Mouse (Mus musculus) hindbrain, embryonic 11.5 days (tissue): ENCODE measurements around the gene Ckap5. TPM values are rescaled to one million over a fixed set of nuclear protein-coding genes. Genes with fewer than 3 reads are reported as not detected.
A peak's percentile ranks its signal among the peaks of the same experiment; 100 is the strongest.
"Not testable (repeated sequence)": the region's sequence is repeated elsewhere in the genome, so short reads cannot be mapped to it uniquely, and the experiment has no call there.

ENCODE experiments used
- ATAC-seq: fragments of 200-750 bp; cut with Nextera tagmentation; 2 replicates; pipeline ENCODE4 v1.8.0; 2017; ENCODE audit warnings: mild to moderate bottlenecking, moderate TSS enrichment, moderate library complexity; ENCODE audit not compliant: low FRiP score
- DNase-seq: peaks from one replicate; pipeline ENCODE4 v3.0.0-alpha.2; 2015; ENCODE audit warnings: low spot score
- H3K27ac ChIP-seq: fragments of 300-500 bp; sonication (generic); 2 replicates; pipeline ENCODE4 v1.5.1; 2014; ENCODE audit warnings: mild to moderate bottlenecking, low read depth, low read length
- H3K27me3 ChIP-seq: fragments of 300-500 bp; sonication (generic); 2 replicates; pipeline ENCODE4 v1.6.1; 2014; ENCODE audit warnings: mild to moderate bottlenecking, low read length, moderate library complexity, mixed read lengths; ENCODE audit not compliant: control insufficient read depth, insufficient read depth
- H3K36me3 ChIP-seq: fragments of 300-500 bp; sonication (generic); 2 replicates; pipeline ENCODE4 v1.6.1; 2014; ENCODE audit warnings: mild to moderate bottlenecking, low read length, moderate library complexity, mixed read lengths; ENCODE audit not compliant: control insufficient read depth, insufficient read depth
- H3K4me1 ChIP-seq: fragments of 300-500 bp; sonication (generic); replicated peaks from 2 replicates; pipeline ENCODE4 v1.6.1; 2014; ENCODE audit warnings: low read length, mixed read lengths; ENCODE audit not compliant: control insufficient read depth, insufficient read depth
- H3K4me2 ChIP-seq: fragments of 300-500 bp; sonication (generic); replicated peaks from 2 replicates; pipeline ENCODE4 v1.6.1; 2014; ENCODE audit warnings: mild to moderate bottlenecking, low read depth, low read length
- H3K4me3 ChIP-seq: fragments of 300-500 bp; sonication (generic); 2 replicates; pipeline ENCODE4 v1.5.1; 2014; ENCODE audit warnings: low read depth, low read length
- H3K9ac ChIP-seq: fragments of 300-500 bp; sonication (generic); 2 replicates; pipeline ENCODE4 v1.6.1; 2014; ENCODE audit warnings: low read depth, low read length
- H3K9me3 ChIP-seq: fragments of 300-500 bp; sonication (generic); 2 replicates; pipeline ENCODE4 v1.6.1; 2016; ENCODE audit warnings: low read length; ENCODE audit not compliant: control insufficient read depth
- whole genome bisulfite sequencing: fragments of 180-500 bp; shearing (Covaris S2); extraction: QIAGEN DNeasy Blood & Tissue Kit; methylation state at CpG from one replicate; pipeline ENCODE4 v1.1.7; 2014; 5-methylcytosine and 5-hydroxymethylcytosine counted together
- polyA plus RNA-seq: library from polyadenylated mRNA; unstranded; fragments of >200 nt; fragmentation: Nextera tagmentation; extraction: Ambion mirVana; gene quantifications from 2 replicates; pipeline ENCODE4 v1.2.1, GENCODE M21; 2014

Gene Ckap5
- polyA plus RNA-seq = 132 and 171 TPM in 2 replicates

DNA sequence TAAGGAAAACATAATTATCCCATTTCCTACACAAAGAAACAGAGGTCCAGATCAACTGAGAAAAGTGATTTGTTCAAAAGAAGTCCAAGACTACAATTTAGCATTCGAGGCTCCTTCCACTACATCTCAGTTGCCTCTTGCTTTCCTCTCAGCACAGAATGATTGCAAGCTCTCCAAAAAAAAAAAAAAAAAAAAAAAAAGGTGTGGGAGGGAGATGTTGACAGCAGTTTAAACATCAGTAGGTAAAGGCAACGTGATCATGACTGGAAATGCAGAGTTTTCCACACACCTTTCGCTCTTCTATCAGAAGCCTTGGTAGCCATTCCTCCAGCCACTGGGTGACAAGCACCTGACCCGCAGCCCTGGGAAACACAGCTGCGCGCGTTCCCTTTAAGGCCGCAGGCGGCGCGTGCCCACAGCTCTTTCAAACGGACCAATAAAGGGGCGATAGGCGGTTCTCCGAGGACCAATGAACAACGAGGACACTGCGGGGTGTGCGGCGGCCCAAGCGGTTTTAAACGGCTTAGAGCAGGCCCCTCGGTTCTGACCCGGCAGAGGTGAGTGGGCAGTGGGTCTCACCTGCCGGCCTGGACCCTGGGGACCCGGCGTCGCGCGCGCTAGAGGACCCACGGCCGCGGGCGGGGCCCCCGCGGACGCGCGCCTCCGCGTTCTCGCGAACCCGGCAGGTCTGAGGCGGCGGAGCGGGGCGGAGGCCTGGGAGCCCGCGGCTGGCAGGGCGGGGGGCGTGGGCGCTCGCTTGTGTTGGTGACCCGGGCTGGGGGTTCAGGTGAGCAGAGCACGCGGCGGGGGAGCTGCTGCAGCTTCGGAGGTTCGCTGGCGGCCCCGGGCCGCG lies at the start of gene Ckap5:
Ckap5 (plus strand) TSS at position 469 of the 853 bp plus-strand sequence.
- Histone ChIP-seq H3K4me2 (peak within 1 kb of the TSS; percentile 47), H3K4me1 (no peaks in the 10 kb centered on the region), H3K36me3 (no peaks in the 10 kb centered on the region), H3K9me3 (no peaks in the 10 kb centered on the region), H3K4me3 (peak within 1 kb of the TSS; percentile 72), H3K27me3 (no peaks in the 10 kb centered on the region), H3K27ac (peak within 1 kb of the TSS; percentile 65), H3K9ac (peak within 1 kb of the TSS; percentile 83)
- WGBS = 1% methylated on average over 57 of the region's 64 CpGs
- peak; percentile 96 for DNase-seq
- ATAC-seq = peak; percentile 99

DNA sequence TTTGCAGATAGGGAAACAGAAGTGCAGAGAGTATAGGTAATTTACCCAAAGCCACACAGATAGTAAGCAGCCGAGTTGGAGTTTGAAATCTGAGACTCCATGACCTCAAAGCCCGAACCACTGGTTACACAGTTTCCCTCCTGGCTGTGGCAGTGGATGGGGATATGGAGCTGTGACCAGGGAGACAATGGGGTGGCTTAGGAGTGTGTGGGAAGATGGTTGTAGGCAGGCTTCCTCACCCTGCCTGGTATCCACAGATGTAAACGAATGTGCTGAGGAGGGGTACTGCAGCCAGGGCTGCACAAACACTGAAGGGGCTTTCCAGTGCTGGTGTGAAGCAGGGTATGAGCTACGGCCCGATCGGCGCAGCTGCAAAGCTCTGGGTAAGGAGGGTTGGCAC lies 49.7 kb upstream of the Ckap5 start:
- Histone ChIP-seq H3K9me3 (no peaks in the 10 kb centered on the region), H3K27me3 (no peaks in the 10 kb centered on the region), H3K27ac (no peak overlapping the region), H3K4me3 (no peak overlapping the region), H3K4me2 (no peak overlapping the region), H3K9ac (no peak overlapping the region), H3K4me1 (no peaks in the 10 kb centered on the region), H3K36me3 (peaks cover 2% of the 10 kb centered on the region; the same call in 1 of the 2 replicates)
- no peak for ATAC-seq
- DNase-seq = no peak
- WGBS = 84% methylated on average over 7 of the region's 7 CpGs

DNA sequence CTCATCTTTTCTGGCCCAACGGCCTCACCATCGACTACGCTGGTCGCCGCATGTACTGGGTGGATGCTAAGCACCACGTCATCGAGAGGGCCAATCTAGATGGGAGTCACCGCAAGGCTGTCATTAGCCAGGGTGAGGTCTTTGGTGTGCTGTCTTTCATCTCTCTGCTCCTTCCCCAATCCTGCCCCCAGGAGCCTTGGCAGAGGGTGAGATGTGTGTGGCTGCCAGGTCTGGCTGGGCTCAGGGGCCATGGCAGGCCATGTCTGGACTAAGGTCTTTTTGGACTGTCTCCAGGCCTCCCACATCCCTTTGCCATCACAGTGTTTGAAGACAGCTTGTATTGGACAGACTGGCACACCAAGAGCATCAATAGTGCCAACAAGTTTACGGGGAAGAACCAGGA lies 46.2 kb upstream of the Ckap5 start:
- Histone ChIP-seq H3K4me2 (no peak overlapping the region), H3K27ac (no peak overlapping the region), H3K4me1 (no peaks in the 10 kb centered on the region), H3K27me3 (no peaks in the 10 kb centered on the region), H3K9ac (no peak overlapping the region), H3K4me3 (no peak overlapping the region), H3K36me3 (peaks cover 4% of the 10 kb centered on the region; the same call in 1 of the 2 replicates), H3K9me3 (no peaks in the 10 kb centered on the region)
- DNase-seq (no peak), ATAC-seq (0 out of 2 replicates have a peak, but pooled peaks have one; percentile 40)
- 96% methylated on average over 9 of the region's 9 CpGs for WGBS

DNA sequence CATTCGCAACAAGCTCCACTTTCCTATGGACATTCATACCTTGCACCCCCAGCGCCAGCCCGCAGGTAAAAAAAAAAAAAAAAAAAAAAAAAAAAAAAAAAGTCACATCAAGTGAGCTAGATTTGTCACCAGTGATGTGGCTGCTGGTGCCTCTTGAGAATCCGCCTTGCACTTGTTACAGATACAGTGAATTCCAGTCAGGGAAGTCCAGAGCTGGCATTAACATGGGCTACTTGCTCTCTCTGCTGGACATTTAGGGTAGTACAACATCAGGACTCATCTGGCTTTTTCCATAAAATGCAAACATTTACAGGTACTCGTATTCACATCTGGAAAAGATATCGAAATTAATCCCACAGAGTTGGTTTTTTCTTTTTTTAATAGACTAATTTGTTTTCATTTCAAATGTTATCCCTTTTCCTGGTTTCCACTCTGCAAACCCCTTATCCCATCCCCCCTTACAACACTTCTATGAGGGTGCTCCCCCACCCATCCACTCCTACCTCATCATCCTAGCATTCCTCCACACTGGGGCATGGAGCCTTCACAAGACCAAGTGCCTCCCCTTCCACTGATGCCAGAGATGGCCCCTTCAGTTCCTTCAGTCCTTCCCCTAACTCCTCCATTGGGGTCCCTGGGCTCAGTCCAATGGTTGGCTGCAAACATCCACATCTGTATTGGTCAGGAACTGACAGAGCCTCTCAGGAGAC lies 45.6 kb upstream of the Ckap5 start:
- Histone ChIP-seq H3K27ac (no peak overlapping the region), H3K9me3 (no peaks in the 10 kb centered on the region), H3K4me1 (no peaks in the 10 kb centered on the region), H3K27me3 (no peaks in the 10 kb centered on the region), H3K4me3 (no peak overlapping the region), H3K9ac (no peak overlapping the region), H3K4me2 (no peak overlapping the region), H3K36me3 (peaks cover 4% of the 10 kb centered on the region; the same call in 1 of the 2 replicates)
- peak; percentile 53; the same call in 1 of the 2 replicates for ATAC-seq
- 71% methylated on average over 6 of the region's 6 CpGs for WGBS
- DNase-seq = peak; percentile 77

DNA sequence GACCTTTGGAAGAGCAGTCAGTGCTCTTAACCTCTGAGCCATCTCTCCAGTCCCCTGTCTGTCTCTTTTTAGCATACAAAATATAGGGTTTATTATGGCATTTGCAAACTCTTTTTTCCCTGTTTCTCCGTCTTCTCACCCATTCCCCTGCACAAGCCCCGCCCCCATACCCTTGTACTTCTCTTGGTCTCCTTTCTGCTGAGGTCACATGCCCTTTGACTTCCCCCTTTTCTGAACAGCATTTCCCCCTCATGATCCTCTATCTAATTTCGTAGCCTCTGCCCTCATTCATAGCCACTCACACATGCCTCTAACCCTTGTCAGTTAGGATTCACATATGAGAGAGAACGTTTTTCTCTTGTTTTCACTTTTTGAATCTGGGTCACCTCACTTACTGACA lies 41.9 kb upstream of the Ckap5 start:
- Histone ChIP-seq H3K27me3 (no peaks in the 10 kb centered on the region), H3K4me2 (no peak overlapping the region), H3K4me1 (no peaks in the 10 kb centered on the region)

DNA sequence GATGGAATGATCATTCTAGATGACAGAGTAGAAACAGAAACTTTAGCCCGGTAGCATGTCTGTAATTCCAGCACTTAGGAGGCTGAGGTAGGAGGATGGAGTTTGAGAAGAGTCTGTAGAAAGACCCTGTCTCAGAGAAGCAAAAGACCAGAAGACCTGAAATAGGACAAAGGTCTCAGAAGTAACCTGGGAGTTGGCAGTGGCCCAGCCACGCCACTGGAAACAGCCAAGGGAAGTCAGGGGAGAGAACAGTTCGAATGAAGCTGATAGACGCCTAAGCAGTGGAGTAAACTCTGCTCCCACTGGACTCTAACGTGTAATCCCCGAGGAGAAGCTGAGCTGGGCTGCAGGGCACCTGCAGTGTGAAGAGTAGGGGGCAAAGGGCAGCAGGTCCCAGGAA lies 41.3 kb upstream of the Ckap5 start:
- no peak overlapping the region for H3K9ac ChIP-seq
- 82% methylated on average over 6 of the region's 6 CpGs for WGBS

More for the DNA sequence above, 41.9 kb upstream of the Ckap5 start:
- no peak for ATAC-seq
- DNase-seq = no peak
- Histone ChIP-seq H3K27ac (no peak overlapping the region), H3K36me3 (peaks cover 2% of the 10 kb centered on the region; the same call in 1 of the 2 replicates), H3K9me3 (no peaks in the 10 kb centered on the region), H3K4me3 (no peak overlapping the region), H3K9ac (no peak overlapping the region)
- 74% methylated on average over 4 of the region's 4 CpGs for WGBS

DNA sequence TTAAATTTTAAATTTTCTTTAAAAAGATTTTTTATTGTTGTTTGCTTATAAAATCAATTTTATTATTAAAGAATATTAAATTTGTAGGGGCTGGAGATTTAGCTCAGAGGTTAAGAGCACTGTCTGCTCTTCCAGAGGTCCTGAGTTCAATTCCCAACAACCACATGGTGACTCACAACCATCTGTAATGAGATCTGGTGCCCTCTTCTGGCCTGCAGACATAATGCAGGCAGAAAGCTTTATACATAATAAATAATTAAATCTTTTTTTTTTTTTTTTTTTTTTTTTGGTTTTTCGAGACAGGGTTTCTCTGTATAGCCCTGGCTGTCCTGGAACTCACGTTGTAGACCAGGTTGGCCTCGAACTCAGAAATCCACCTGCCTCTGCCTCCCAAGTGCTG lies 39.3 kb upstream of the Ckap5 start:
- not testable (repeated sequence) for H3K36me3 ChIP-seq, H3K4me1 ChIP-seq, ATAC-seq, H3K27ac ChIP-seq, H3K4me2 ChIP-seq, H3K9ac ChIP-seq, DNase-seq, H3K4me3 ChIP-seq, H3K27me3 ChIP-seq, H3K9me3 ChIP-seq
- 71% methylated on average over 1 of the region's 3 CpGs for WGBS

More for the DNA sequence above, 41.3 kb upstream of the Ckap5 start:
- DNase-seq = no peak
- ATAC-seq = no peak
- Histone ChIP-seq H3K4me2 (no peak overlapping the region), H3K9me3 (no peaks in the 10 kb centered on the region), H3K4me1 (no peaks in the 10 kb centered on the region), H3K36me3 (0 out of 2 replicates have a peak, but pooled peaks cover 2% of the 10 kb centered on the region), H3K4me3 (no peak overlapping the region), H3K27me3 (no peaks in the 10 kb centered on the region), H3K27ac (no peak overlapping the region)

DNA sequence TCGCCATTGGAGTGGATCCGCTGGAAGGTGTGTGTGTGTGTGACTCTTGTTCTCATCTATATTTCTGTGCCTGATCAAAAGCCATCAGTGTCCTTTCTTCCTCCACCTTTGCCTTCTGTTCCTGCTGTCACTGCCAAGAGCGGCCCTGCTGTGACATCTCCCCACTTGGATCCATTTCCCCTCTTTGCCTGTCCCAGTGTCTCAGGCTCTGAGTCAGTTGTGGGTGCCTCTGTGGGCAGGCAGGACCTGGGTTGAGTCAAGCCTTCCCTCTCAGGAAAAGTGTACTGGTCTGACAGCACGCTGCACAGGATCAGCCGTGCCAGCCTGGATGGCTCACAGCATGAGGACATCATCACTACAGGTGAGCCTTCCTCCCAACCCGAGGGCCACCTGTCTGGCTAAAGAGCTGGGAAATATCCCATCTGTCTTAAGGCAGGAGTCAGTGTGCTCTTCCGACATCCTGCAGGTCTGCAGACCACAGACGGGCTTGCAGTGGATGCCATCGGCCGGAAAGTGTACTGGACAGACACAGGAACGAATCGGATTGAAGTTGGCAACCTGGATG lies 34.4 kb upstream of the Ckap5 start:
- Histone ChIP-seq H3K27me3 (no peaks in the 10 kb centered on the region), H3K4me2 (no peak overlapping the region), H3K9ac (no peak overlapping the region), H3K4me1 (no peaks in the 10 kb centered on the region), H3K9me3 (no peaks in the 10 kb centered on the region), H3K27ac (no peak overlapping the region), H3K4me3 (no peak overlapping the region), H3K36me3 (peaks cover 15% of the 10 kb centered on the region)
- 95% methylated on average over 12 of the region's 12 CpGs for WGBS
- ATAC-seq (no peak), DNase-seq (no peak)
